Mouse (Mus musculus): ENCODE measurements around the gene Atoh8.

The Atoh8 gene

DNA sequence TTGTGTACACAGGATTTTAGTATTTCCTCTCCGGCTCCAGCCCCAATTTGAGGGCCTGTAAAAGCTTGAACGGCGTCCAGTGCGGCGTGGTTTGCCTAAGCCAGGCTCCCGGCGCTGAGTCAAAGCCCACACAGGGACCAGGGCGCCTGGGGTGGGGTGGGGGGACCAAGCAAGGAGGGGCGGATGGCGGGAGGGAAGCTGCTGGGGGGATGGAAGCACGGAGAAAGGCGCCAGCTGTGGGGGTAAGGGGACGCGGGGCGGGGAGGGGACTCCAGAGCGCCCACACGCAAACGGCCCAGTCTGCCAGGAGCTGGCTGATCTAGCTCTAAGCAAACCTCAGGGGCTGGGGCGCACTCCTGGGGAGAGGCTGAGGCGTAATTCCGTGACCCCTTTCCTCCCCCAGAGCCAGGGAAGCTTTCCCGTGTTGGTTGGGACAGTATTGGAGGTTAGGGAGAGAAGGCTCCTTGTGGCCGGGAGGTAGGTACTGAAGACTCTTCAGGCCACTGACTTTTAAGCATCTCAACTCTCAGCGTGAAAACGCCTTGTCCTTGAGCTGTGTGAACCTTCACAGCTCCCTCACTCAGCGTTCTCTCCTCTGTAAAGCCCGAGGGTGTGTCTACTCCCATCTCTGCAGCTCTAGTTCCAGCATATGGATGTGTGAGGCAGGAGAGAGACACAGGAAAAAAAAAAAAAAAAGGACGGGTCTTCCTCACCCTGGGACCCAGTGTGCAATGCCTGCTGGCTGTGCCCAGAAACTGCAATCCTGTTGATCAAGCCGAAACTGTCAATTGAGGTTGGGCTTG is 46.1 kb downstream of the Atoh8 start:
- peak; percentile 95 for DNase-seq

DNA sequence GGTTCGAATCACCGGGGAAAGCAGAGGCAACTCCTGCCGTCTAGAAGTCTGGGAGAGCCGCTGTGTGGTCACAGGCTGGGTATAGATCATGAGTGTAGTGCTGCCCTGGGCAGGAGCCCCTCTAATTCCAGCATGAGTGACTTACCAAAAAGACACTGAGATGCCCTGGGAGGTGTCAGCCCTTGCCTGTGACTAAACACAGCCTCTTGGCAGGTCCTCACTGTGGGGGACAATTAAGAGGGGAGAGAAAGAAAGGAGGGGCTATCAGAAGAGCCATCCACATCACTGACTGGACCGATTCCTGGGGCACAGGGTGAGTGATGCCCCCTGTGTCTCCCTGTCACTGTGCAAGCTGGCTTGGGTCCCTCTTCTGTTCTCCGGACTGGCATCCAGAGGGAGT is 48.6 kb downstream of the Atoh8 start:
- peak; percentile 90 for DNase-seq

DNA sequence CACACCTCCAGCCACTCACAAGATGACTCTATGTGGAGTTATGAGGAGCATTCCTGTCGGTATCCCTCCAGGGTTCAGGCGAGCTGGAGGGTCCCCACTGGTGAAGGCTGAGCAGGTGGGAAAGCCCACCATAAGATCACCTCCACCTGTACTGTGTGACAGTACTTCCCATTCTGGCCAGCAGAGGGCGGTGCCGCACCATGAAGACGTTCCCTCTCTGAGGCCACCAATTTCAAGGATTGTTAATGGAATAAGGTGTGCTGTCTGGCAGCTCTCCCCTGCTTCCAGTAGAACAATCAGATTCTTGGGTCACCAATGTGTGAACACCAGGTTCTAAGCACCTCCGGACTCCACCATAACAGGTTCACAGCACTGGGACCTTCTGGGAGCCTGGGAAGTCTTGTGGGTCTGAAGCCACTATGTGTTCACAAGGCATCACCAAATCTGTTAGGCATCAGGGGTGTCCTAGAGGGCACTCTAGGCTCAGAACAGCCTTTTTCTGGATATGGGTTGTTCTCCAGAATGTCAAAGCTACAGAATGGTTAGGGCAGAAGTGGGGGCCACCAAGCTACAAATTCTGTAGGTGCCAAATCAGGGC is 49.4 kb downstream of the Atoh8 start:
- peak; percentile 97 for DNase-seq

DNA sequence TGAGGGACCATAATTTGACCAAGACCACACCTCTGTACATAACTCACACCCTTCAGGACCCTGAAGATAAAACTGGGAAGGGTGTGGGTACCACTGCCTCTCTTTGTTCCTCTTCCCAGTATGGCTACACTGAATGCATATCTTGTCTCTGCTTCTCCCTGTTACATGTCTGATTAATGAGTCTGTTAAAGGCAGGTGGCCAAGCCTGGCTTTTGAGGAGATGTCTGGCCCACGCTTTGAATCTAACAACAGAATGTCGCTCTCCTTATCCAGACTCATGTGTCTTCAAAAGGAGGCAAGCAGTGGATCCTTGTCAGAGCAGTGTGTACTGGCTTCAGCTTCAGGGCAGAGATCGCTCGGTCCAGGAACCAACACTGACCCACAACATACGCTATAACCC is 50.8 kb downstream of the Atoh8 start:
- DNase-seq = no peak

DNA sequence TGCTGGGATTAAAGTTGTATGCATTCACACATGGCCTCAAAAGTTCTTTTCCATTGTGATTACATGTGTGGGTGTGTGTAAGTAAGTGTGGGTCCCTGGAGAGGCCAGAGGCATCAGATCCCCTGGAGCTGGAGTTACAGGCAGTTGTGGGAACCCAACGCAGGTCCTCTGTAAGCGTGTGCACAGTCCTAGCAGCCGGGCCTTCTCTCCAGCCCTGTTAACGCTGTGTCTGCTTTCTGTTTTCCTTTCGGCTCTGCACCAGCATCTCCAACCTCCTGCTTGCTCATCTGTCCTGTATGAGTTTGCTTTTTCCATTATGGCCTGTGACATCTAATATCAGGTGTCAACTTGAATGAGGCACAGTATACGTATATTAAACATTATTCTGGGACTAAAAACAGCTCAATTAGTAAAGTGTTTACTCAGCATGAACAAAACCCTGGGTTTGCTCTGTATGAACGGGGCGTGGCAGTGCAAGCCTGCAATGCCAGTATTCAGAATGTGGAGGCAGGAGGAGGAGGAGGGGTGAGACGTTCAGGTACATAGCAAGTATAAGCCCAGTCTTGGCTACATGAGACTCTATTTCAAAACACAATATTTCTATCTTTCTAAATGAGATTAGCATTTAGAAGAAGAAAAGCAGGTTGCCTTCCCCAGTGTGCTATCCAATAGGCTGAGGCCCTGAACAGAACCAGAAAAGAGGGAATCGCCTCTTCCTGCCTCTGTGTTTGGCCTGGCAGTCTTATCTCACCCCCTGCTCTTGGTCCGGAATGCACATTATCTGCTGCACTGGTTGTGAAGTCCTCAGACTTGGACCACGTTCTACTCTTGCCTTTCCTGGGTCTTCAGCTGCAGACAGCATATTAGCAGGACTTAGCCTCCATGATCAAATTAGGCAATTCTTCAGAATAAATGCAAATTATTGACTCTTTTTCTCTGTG is 55.5 kb downstream of the Atoh8 start:
- no peak for DNase-seq

DNA sequence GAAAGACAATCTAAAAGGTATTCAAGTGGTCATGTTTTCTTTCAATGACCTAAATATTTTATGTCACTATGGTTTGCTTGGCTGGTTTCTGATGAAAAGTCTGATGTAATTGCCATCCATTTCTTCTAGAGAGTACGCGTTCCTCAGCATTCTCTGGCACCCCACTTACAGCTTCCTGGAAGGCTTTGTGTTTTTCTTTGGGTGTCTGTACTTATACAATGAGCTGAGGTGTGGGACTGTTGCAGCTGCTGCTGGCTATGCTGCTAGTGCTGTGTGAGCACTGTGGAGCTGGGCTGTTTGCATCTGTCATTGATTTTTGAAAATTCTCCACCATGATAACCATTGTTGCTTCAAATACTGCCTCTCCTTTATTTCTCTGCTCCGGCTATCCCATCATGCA is 56.4 kb downstream of the Atoh8 start:
- DNase-seq = no peak

DNA sequence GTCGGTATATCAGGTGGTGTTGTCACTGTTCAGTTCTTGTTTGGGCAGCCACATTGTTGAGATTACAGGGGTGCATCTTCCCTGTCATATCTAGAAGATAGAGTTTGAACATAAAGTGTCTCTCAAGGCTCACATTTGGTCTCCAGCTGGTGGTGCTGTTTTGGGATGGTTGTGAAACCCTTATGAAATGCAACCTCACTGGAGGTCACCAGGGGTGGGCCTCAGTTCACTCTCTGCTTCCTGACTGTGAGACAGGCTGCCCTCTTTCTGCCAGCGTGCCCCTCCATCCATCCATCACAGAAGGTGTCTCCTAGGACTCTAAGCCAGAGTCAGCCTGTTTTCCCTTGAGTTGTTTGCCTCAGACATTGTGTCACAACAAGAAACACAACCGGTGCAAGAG is 58.0 kb downstream of the Atoh8 start:
- DNase-seq = no peak

DNA sequence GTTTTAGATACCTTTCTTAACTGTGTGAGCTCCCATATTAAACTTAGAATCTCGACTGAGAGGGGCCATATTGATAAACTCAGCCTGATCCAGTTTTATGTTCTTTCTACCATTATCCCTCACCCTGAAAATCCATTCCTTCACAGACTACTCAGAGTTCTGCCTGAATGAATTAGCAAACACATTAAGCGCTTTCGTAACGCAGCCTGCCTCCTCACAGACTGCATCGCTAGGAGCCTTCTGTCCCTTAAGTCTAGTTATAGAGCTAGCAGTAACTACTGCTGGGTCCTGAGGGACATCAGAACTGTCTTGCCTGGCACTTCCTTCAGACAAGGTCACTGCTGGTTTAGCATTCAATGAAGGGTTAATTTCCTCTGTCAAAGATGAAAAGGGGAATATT is 59.4 kb downstream of the Atoh8 start:
- DNase-seq = no peak

DNA sequence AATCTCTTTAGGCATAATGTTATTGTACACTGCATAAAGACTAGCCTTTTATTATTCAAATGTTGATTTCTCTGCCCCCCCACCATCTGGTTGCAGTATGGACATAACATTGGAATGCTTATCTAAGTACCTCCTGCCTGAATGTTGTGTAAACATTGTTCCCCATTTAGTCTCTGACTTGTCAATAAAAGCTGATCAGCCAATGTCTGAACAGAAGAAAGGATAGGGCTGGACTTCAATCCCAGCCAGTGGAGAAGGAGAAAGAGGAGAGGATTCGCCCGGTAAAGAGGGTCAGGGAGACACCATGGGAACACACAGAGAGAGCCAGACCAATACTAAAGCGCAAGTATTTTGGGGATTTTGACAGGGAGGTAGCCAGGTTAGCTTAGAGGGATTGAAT is 60.0 kb downstream of the Atoh8 start:
- DNase-seq = no peak

DNA sequence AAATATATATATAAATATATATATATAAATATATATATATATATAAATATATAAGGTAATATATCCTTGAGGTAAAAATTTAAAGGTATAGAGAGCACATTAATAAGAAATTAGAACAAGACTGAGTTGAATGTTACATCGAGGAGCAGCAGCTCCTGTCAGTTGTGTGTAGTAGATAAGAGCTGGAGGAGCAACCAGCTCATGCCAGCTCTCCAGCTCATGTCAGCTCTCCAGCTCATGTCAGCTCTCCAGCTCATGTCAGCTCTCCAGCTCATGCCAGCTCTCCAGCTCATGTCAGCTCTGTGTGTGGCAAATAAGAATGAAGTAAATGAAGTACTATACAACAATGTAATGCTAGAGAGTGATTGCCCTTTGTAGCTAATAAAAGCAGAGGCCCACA is 62.0 kb downstream of the Atoh8 start:
- DNase-seq = no peak

DNA sequence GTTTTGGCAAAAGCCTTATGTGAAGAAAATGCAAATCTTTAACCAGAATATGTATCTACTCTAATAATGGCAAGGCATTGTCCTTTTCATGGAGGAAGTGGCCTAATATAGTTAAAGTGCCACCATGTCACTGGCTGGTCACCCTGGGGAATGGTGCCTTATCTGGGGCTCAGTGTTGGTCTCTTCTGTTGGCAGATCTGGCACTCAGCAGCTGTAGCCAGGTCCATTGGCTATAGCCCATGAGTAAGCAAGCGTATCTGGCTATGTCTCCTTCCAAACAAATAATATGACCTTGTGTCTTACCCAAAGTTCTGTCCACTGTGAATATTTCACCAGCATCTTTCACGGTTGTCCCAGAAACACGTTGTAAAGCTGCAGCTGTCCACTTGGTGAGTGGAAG is 64.0 kb downstream of the Atoh8 start:
- no peak for DNase-seq

DNA sequence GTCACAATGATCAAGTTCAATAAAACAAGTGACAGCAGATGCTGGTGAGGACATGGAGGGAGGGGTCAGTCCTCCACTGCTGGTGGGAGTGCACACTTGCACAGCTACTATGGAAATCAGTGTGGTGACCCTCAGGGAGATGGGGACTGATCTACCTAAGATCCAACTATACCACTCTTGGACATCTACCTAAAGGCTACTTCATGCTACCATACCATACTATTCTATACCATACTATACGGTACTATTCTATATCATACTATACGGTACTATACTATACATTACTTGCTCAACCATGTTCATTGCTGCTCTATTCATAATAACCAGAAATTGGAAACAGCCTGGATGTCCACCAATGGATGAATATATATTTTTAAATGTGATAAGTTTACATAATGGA is 69.5 kb downstream of the Atoh8 start:
- no peak for DNase-seq

DNA sequence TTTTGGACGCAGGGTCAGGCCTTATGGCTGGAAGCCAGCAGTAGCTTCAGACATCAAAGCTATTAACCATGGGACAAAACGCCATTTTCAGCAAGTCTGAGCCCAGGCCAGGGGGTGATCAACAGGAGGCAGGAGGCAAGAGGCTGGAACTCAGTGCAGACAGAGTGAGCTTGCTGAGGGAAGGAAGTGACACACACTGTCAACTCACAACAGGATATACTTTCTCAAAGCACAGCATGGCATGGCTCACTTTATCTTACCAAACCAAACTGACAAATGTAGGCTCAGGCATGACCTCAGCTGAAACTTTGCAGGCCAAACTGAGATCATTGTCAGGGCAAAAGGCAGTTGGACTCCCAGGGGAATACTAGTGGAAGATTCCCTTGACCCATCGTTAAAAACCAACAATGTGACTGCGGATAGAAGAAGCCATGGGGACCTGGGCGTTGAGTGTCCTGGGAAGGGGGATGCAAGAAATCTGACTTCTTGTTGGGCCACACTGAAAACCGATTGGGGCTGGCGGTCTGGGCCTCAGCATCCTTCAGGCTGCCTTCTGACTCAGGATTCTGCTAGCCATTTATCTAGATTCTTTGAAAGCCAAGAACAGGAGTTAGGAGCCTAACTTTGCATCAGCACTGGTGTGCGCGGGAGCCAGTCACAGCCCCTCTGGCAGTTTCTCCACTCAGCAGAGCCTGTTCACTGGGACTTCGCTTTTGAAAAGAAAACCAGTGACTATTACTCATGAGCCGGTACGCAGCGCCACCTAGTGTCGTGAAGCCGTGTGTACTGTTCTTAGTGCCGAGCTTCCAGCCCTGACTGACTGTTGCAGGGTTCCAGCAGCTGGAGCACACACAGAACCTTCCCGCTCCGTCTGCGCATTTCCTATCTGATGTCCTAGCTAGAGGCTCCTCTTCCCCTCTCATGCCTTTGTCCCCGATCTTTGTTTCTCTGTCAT is 70.8 kb downstream of the Atoh8 start:
- DNase-seq = peak; percentile 97

DNA sequence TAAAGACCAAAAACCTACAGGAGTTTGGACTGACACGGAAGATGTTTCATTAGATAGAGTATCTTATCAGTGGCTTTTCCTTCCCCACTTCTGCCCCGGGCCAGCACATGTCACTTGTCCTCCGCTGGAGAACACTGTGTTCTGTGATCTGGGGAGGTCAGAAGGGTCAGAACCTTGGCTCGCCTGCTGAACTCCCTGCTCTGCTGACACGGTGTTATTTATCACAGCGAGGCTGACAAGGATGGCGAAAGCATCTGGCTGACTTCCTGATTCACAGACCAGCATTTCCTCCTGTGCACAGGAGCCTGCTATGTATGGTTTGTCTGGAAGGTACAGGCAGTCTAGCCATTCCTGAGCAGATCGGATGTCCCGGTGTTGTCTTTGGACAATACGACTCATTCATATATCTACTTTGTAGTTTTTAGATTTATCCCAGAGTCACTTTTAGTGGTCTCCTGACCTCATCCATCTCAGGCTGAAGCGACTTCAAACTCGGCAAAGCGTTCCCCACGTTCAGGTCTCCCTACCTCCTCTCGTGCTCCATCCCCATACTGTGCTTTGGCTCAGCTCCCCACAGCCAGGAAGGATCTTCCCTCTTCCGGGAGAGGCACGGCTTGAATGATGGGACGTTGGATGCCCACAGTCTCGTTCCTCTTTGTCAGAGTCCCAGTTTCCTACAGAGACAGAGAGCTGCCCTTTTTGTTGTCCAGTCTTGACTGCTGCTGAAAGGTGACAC is 73.1 kb downstream of the Atoh8 start:
- peak; percentile 99 for DNase-seq

DNA sequence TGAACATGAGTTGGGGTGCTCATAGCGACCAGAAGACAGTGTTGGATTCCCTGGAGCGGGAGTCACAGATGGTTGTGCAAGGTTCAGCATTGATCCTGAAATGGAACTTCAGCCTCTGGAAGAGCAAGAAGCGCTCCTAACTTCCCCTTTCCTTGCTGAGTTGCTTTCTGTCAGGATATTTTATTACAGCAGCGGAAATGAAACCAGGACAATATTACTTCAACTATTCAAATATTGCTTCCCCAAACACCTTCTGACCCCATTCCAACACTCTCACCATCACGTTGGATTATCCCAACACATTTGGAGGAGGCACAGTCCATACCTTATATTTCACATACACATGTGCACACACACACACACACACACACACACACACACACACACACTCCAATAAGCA is 73.6 kb downstream of the Atoh8 start:
- DNase-seq = no peak

DNA sequence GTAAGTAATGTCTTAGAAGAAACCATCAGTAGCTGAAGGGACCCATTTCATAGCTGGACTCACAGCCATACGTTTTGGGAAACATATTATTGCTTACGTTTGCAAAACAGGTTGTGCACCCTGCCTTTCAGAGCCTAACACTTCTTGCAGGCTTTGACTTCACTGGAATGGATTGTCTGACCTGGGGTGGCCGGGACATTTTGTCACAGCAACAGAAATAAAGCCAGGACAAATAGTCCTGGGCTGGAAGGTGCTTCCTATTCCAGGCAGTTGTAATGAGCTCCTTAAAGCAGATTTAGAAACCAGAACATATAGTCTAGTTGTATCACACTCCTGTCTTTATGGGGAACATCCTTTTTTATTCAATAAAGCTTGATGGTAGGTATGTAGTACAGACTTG is 74.4 kb downstream of the Atoh8 start:
- DNase-seq = no peak

DNA sequence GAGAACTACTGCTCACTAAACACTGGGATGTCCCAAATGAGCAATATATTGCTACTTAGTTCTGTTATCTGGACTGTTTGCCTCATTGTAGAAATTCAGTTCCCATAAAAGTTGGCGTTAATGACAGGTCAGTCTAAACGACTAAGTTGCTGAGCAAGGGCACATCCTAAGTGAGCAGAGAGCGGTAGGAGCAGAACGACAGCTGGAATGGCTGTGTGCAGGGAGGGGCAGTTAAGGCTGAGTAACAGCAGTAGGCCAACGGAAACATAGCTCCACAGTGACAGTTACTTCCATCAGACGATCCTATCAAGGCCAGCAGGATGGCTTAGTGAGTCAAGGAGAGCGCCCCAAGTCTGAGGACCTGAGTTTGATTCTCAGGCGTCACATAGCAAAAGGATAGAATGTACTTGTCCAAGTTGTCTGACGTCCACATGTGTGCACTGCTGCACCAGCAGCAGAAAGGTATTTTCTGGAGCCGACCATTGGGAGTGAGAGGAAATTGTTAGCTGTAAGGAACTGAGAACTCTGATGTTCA is 75.4 kb downstream of the Atoh8 start:
- DNase-seq = no peak

DNA sequence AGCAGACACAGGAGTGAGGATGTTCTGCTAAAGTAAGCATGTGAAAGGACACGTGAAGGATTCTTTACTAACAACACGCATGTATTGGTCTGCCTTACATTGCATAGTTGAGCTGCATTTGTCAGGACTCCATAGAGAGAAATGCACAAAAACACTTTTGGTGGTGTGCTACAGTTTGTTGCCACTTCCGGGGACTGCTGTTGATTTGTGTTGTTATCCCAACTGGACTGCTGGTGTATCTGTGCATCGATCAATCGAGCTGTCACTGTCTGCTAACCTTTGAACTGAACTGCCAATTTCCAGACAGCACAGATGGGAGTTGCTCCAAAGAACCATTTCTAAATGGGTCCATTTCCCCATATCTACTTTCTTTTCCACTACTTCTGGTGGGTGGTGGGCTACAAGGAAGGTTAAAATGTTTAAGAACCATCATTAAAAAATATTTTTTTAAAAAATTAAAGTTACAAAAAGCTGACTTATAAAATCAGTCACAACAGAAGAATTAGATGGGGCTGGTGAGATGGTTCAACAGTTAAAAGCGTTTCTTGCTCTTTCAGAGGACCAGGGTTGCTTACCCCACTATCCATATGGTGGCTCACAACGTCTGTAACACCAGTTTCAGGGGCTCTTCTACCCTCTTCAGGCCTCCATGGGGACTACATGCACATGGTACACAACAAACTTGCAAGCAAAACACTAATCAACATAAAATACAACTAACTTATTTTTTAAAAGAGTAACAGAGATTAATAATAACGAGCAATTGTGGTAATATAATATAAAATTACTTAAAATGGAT is 76.2 kb downstream of the Atoh8 start:
- DNase-seq = no peak

Measured in heart, adult 11 months (tissue).